Mouse (Mus musculus) CH12.LX (cell line): ENCODE results near the gene Pdp2. TPM values are rescaled to one million over a fixed set of nuclear protein-coding genes. Genes with fewer than 3 reads are reported as not detected.

Experiments used
- DNase-seq: peaks from one replicate; pipeline ENCODE4 v3.0.0-alpha.2; 2013; ENCODE audit errors: extremely low read depth
- H3K27ac ChIP-seq: 2 replicates; pipeline ENCODE4 v1.5.1; 2012; ENCODE audit warnings: low read depth, mild to moderate bottlenecking, control low read depth, moderate library complexity; ENCODE audit not compliant: insufficient read depth
- H3K27me3 ChIP-seq: replicated peaks from 2 replicates; pipeline ENCODE3; 2012; ENCODE audit warnings: inconsistent platforms
- H3K36me3 ChIP-seq, 2 experiments: replicated peaks in 1 of 2; 2 replicates each; pipeline versions ENCODE3 to v1.6.1; 2012; ENCODE audit warnings: inconsistent platforms in 1 of 2, low read length in 1 of 2, mild to moderate bottlenecking in 1 of 2, mixed read lengths in 1 of 2, moderate library complexity in 1 of 2; ENCODE audit not compliant: control insufficient read depth in 1 of 2, insufficient read depth in 1 of 2
- H3K4me1 ChIP-seq, 2 experiments: 2 replicates each; pipeline ENCODE4 v1.6.1; 2012; ENCODE audit warnings: inconsistent platforms in 1 of 2, moderate library complexity in 1 of 2; ENCODE audit not compliant: insufficient read depth in 2 of 2, control insufficient read depth in 1 of 2
- H3K4me2 ChIP-seq: 2 replicates; pipeline ENCODE4 v1.6.1; 2012; ENCODE audit warnings: low read depth, mild to moderate bottlenecking, control low read depth; ENCODE audit not compliant: poor library complexity, insufficient read depth, severe bottlenecking
- H3K4me3 ChIP-seq, 3 experiments: fragments of 150-350 bp in 1 of 3; sonication (generic) in 1 of 3; replicated peaks in 1 of 3; 2 replicates each; pipeline versions ENCODE3 to v1.5.1; 2011 to 2012; ENCODE audit warnings: low read depth in 2 of 3, low read length in 2 of 3, mild to moderate bottlenecking in 2 of 3, moderate library complexity in 2 of 3, control low read depth in 1 of 3, improper control_type of control experiment in 1 of 3, inconsistent platforms in 1 of 3, mixed read lengths in 1 of 3; ENCODE audit not compliant: poor library complexity in 1 of 3
- H3K79me2 ChIP-seq: replicated peaks from 2 replicates; pipeline ENCODE4 v1.6.1; 2012; ENCODE audit warnings: mild to moderate bottlenecking, moderate library complexity; ENCODE audit not compliant: control insufficient read depth, poor library complexity, insufficient read depth, severe bottlenecking; ENCODE audit errors: extremely low read depth
- H3K9ac ChIP-seq: 2 replicates; pipeline ENCODE4 v1.6.1; 2012; ENCODE audit warnings: low read depth, mild to moderate bottlenecking, control low read depth, moderate library complexity; ENCODE audit not compliant: insufficient read depth
- H3K9me3 ChIP-seq: replicated peaks from 2 replicates; pipeline ENCODE3; 2012; ENCODE audit warnings: low read length, inconsistent platforms, mixed read lengths
- BHLHE40 ChIP-seq: IDR thresholded peaks from 2 replicates; pipeline ENCODE4 v1.6.1; 2011; ENCODE audit warnings: mild to moderate bottlenecking, low read depth, low read length, improper control_type of control experiment
- CHD1 ChIP-seq: IDR thresholded peaks from 2 replicates; pipeline ENCODE4 v1.6.1; 2012; ENCODE audit warnings: low read depth, low read length, improper control_type of control experiment, inconsistent platforms
- CHD2 ChIP-seq: IDR thresholded peaks from 2 replicates; pipeline ENCODE4 v1.6.1; 2011; ENCODE audit warnings: low read length, improper control_type of control experiment
- E2F4 ChIP-seq: IDR thresholded peaks from 2 replicates; pipeline ENCODE4 v1.6.1; 2011; ENCODE audit warnings: low read depth, low read length, improper control_type of control experiment; ENCODE audit not compliant: insufficient replicate concordance
- ELF1 ChIP-seq: IDR thresholded peaks from 2 replicates; pipeline ENCODE4 v1.6.1; 2014; ENCODE audit warnings: low read depth, mild to moderate bottlenecking, inconsistent platforms, low read length, improper control_type of control experiment
- EP300 ChIP-seq: IDR thresholded peaks from 2 replicates; pipeline ENCODE4 v1.6.1; 2011; ENCODE audit warnings: low read length, improper control_type of control experiment
- ETS1 ChIP-seq: conservative IDR thresholded peaks from 2 replicates; pipeline ENCODE4 v1.6.1; 2012; ENCODE audit warnings: low read depth, mild to moderate bottlenecking, inconsistent platforms, low read length, improper control_type of control experiment, moderate library complexity
- GABPA ChIP-seq: IDR thresholded peaks from 2 replicates; pipeline ENCODE4 v1.6.1; 2012; ENCODE audit warnings: low read depth, low read length, improper control_type of control experiment, inconsistent platforms; ENCODE audit not compliant: insufficient replicate concordance
- IRF4 ChIP-seq: IDR thresholded peaks from 2 replicates; pipeline ENCODE4 v1.6.1; 2014; ENCODE audit warnings: low read depth, mild to moderate bottlenecking, inconsistent platforms, low read length, improper control_type of control experiment
- JUN ChIP-seq: IDR thresholded peaks from 2 replicates; pipeline ENCODE4 v1.6.1; 2011; ENCODE audit warnings: low read depth, mild to moderate bottlenecking, low read length, improper control_type of control experiment, moderate library complexity; ENCODE audit not compliant: insufficient read depth
- KAT2A ChIP-seq: IDR thresholded peaks from 2 replicates; pipeline ENCODE4 v1.6.1; 2012; ENCODE audit warnings: low read length, improper control_type of control experiment, inconsistent platforms; ENCODE audit not compliant: insufficient replicate concordance
- MAFK ChIP-seq: IDR thresholded peaks from 2 replicates; pipeline ENCODE4 v1.6.1; 2011; ENCODE audit warnings: low read length, improper control_type of control experiment; ENCODE audit not compliant: insufficient replicate concordance
- MAX ChIP-seq: IDR thresholded peaks from 2 replicates; pipeline ENCODE4 v1.6.1; 2011; ENCODE audit warnings: low read length, improper control_type of control experiment
- MAZ ChIP-seq: IDR thresholded peaks from 2 replicates; pipeline ENCODE4 v1.6.1; 2012; ENCODE audit warnings: low read depth, mild to moderate bottlenecking, inconsistent platforms, low read length, improper control_type of control experiment, moderate library complexity
- MEF2A ChIP-seq: IDR thresholded peaks from 2 replicates; pipeline ENCODE4 v1.6.1; 2014; ENCODE audit warnings: low read depth, mild to moderate bottlenecking, inconsistent platforms, low read length, improper control_type of control experiment, borderline replicate concordance
- NELFE ChIP-seq: IDR thresholded peaks from 2 replicates; pipeline ENCODE4 v1.6.1; 2011; ENCODE audit warnings: low read depth, low read length, improper control_type of control experiment
- NRF1 ChIP-seq: IDR thresholded peaks from 2 replicates; pipeline ENCODE4 v1.6.1; 2014; ENCODE audit warnings: low read depth, mild to moderate bottlenecking, inconsistent platforms, low read length, improper control_type of control experiment, moderate library complexity
- POLR2A ChIP-seq: IDR thresholded peaks from 2 replicates; pipeline ENCODE4 v1.6.1; 2011; ENCODE audit warnings: low read depth, mild to moderate bottlenecking, improper control_type of control experiment, low read length
- POLR2AphosphoS2 ChIP-seq: IDR thresholded peaks from 2 replicates; pipeline ENCODE4 v1.6.1; 2011; ENCODE audit warnings: low read depth, low read length, improper control_type of control experiment
- RAD21 ChIP-seq: IDR thresholded peaks from 2 replicates; pipeline ENCODE4 v1.6.1; 2011; ENCODE audit warnings: low read depth, mild to moderate bottlenecking, low read length, improper control_type of control experiment, moderate library complexity
- RCOR1 ChIP-seq: conservative IDR thresholded peaks from 2 replicates; pipeline ENCODE4 v1.6.1; 2012; ENCODE audit warnings: low read depth, mild to moderate bottlenecking, inconsistent platforms, low read length, improper control_type of control experiment
- SMC3 ChIP-seq: IDR thresholded peaks from 2 replicates; pipeline ENCODE4 v1.6.1; 2011; ENCODE audit warnings: low read depth, low read length, improper control_type of control experiment
- TBP ChIP-seq: conservative IDR thresholded peaks from 2 replicates; pipeline ENCODE4 v1.6.1; 2011; ENCODE audit warnings: low read depth, low read length, improper control_type of control experiment
- TCF12 ChIP-seq: IDR thresholded peaks from 2 replicates; pipeline ENCODE4 v1.6.1; 2014; ENCODE audit warnings: low read depth, mild to moderate bottlenecking, inconsistent platforms, low read length, improper control_type of control experiment
- USF1 ChIP-seq: IDR thresholded peaks from 2 replicates; pipeline ENCODE4 v1.6.1; 2014; ENCODE audit warnings: low read depth, mild to moderate bottlenecking, inconsistent platforms, low read length, improper control_type of control experiment
- USF2 ChIP-seq: conservative IDR thresholded peaks from 2 replicates; pipeline ENCODE4 v1.6.1; 2011; ENCODE audit warnings: low read depth, low read length, improper control_type of control experiment
- ZKSCAN1 ChIP-seq: IDR thresholded peaks from 2 replicates; pipeline ENCODE4 v1.6.1; 2012; ENCODE audit warnings: low read depth, inconsistent platforms, low read length, improper control_type of control experiment, borderline replicate concordance
- ZNF384 ChIP-seq: IDR thresholded peaks from 2 replicates; pipeline ENCODE4 v1.6.1; 2012; ENCODE audit warnings: low read depth, low read length, improper control_type of control experiment, inconsistent platforms
- dilution Hi-C: fragments of 300-500 bp; cut with MboI; formaldehyde crosslinking; loops from 2 replicates; pipeline ENCODE4 v1.14.3; 2020; ENCODE audit warnings: low sequenced_read_pairs; ENCODE audit not compliant: extremely low pct_unique_long_range_greater_than_20kb, extremely low pct_ligation_motif_present
- in situ Hi-C: fragments of 300-500 bp; cut with MboI; formaldehyde crosslinking; loops from 3 replicates; pipeline ENCODE4 v1.14.3; 2019; ENCODE audit warnings: low sequenced_read_pairs, low pct_ligation_motif_present, low pct_unique_long_range_greater_than_20kb, mixed read lengths
- polyA plus RNA-seq: library from polyadenylated mRNA; unstranded; fragments of >175 nt; gene quantifications from 2 replicates; pipeline ENCODE4 v1.2.1, GENCODE M21; 2012; ENCODE audit warnings: low read depth; ENCODE audit not compliant: insufficient read length
- total RNA-seq, 2 experiments: library from RNA; depleted of rRNA; stranded (reverse); fragments of 300-350 nt in 1 of 2; fragments of >200 nt in 1 of 2; gene quantifications; 2 replicates each; pipeline ENCODE4 v1.2.3; 2012 to 2014

Pdp2 gene
- total and polyA plus RNA-seq, 3 experiments: 7.6 to 9.6 (median 8.7) TPM

GRCm38 (mm10) chr8:104607944-104608343, 16.7 kb downstream of the Pdp2 start:
- dilution Hi-C loops: no loop called here
- no peaks in the 10 kb centered on the region for H3K79me2 ChIP-seq
- no peaks in the 10 kb centered on the region for H3K9me3 ChIP-seq
- no peaks in the 10 kb centered on the region for H3K27me3 ChIP-seq
- in situ Hi-C loops: loop anchor here (5.0 to 10.0 kb wide), 2 partner anchors 34 to 137 kb away; partner anchors contain the start of gene Ciao2b
- H3K4me2 ChIP-seq: no peak overlapping the region
- no peaks in the 10 kb centered on the region for H3K36me3 ChIP-seq
- peaks cover 4 to 34% of the 10 kb centered on the region in 2 experiments for H3K4me1 ChIP-seq
- no peak overlapping the region for H3K9ac ChIP-seq
- no peak for TF ChIP-seq USF1
- TF ChIP-seq CHD2: no peak
- TF ChIP-seq POLR2AphosphoS2: no peak
- no peak for TF ChIP-seq ELF1
- TF ChIP-seq ETS1: no peak
- no peak for TF ChIP-seq RCOR1
- no peak for TF ChIP-seq TBP
- TF ChIP-seq NRF1: no peak
- TF ChIP-seq MAFK: no peak
- TF ChIP-seq GABPA: no peak
- no peak for TF ChIP-seq MAX
- no peak for TF ChIP-seq EP300
- no peak for TF ChIP-seq NELFE
- TF ChIP-seq SMC3: no peak
- no peak for TF ChIP-seq ZNF384
- no peak for TF ChIP-seq IRF4
- TF ChIP-seq CHD1: no peak
- no peak for TF ChIP-seq KAT2A
- TF ChIP-seq JUN: no peak
- TF ChIP-seq MEF2A: no peak
- no peak overlapping the region for H3K4me3 ChIP-seq
- no peak for DNase-seq
- H3K27ac ChIP-seq: no peak overlapping the region

GRCm38 (mm10) chr8:104609222-104609621, 18.0 kb downstream of the Pdp2 start:
- Histone ChIP-seq H3K79me2 (no peaks in the 10 kb centered on the region), H3K9me3 (no peaks in the 10 kb centered on the region), H3K27ac (no peak overlapping the region), H3K4me2 (no peak overlapping the region), H3K4me3 (no peak overlapping the region), H3K27me3 (no peaks in the 10 kb centered on the region), H3K36me3 (no peaks in the 10 kb centered on the region), H3K4me1 (peaks cover 6 to 46% of the 10 kb centered on the region in 2 experiments), H3K9ac (no peak overlapping the region)
- no peak for TF ChIP-seq SMC3
- no peak for TF ChIP-seq BHLHE40
- TF ChIP-seq ZNF384: no peak
- no peak for TF ChIP-seq MAZ
- TF ChIP-seq POLR2A: no peak
- no peak for TF ChIP-seq POLR2AphosphoS2
- no peak for TF ChIP-seq TCF12
- TF ChIP-seq USF2: no peak
- TF ChIP-seq IRF4: no peak
- TF ChIP-seq EP300: no peak
- TF ChIP-seq MAFK: no peak
- TF ChIP-seq RCOR1: no peak
- TF ChIP-seq E2F4: no peak
- no peak for TF ChIP-seq RAD21
- TF ChIP-seq CHD2: no peak
- TF ChIP-seq ZKSCAN1: no peak
- TF ChIP-seq MAX: no peak
- in situ Hi-C loops: loop anchor here (5.0 to 10.0 kb wide), 2 partner anchors 33 to 136 kb away; partner anchors contain the start of gene Ciao2b
- DNase-seq: no peak
- dilution Hi-C loops: no loop called here
